Mouse (Mus musculus) lung, postnatal 4 days (tissue): ENCODE data around the gene Smpd4.

Experiments used
- DNase-seq, 2 experiments: peaks; one replicate each; pipeline ENCODE4 v3.0.0; 2021

The Smpd4 gene

GRCm38 (mm10) chr16:17639081-17639480 is 19.9 kb downstream of the Smpd4 start:
- DNase-seq = no peak

GRCm38 (mm10) chr16:17639951-17640350 is 20.8 kb downstream of the Smpd4 start:
- DNase-seq = no peak

GRCm38 (mm10) chr16:17640706-17641105 is 21.6 kb downstream of the Smpd4 start:
- DNase-seq = no peak

GRCm38 (mm10) chr16:17641301-17641700 is 22.1 kb downstream of the Smpd4 start:
- no peak for DNase-seq

DNA sequence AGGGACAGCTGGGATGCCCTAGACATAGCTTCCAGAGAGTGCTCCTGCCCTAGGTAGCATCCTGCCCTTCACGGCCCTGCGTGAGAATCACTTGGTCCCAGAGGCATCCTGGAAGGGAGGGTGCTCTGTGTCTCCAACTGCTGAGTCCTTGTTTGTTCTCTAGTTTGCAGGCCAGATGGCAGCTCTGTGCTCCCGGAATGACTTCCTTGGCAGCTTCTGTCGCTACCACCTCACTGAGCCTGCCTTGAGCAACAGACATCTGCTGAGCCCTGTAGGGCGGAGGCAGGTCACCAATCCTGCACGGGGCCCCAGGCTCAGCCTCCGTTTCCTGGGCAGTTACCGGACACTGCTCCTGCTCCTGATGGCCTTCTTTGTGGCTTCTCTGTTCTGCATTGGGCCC is 23.2 kb downstream of the Smpd4 start:
- no peak for DNase-seq

- no peak for DNase-seq
Measured at GRCm38 (mm10) chr16:17643437-17643990, 24.4 kb downstream of the Smpd4 start.

- peak; percentile 90 to 92 for DNase-seq
Measured at GRCm38 (mm10) chr16:17646310-17647114, 27.4 kb downstream of the Smpd4 start, which contains the start of gene Ccdc74a. Gene Ccdc74a (plus strand): TSS chr16:17646470.

- DNase-seq = no peak
Measured at GRCm38 (mm10) chr16:17647156-17647555, 28.0 kb downstream of the Smpd4 start.

GRCm38 (mm10) chr16:17647566-17648340 is 28.6 kb downstream of the Smpd4 start:
- DNase-seq = no peak

DNA sequence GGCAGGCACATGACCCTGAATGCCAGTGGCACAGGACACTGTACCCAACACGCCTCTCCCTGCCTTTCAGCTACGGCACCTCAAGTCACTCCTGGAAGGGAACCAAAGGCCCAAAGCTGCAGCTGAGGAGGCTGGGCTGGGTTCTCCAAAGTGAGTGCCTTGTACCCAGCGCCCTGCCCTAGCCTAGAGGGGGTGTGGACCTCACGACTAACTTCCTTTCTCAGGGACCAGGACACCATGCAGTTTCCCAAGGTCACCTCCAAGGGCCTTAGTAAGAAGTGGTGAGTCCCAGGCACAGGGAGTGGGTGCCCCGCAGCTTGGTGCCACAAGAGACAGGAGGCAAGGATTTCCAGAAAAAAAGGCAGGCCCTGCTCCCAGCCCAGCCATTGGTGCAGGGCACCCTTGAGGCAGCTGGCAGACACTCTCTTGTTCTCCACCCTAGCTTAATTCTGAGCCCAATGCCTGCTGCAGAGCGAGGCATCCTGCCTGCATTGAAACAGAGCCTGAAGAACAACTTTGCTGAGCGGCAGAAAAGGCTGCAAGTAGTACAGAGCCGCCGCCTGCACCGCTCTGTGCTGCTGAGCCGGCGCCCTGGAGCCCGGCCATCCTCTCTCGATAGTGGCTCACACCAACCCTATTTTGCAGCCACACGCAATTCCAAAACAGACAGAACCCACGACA is 30.9 kb downstream of the Smpd4 start:
- no peak for DNase-seq

- no peak for DNase-seq
Measured at GRCm38 (mm10) chr16:17650711-17651110, 31.6 kb downstream of the Smpd4 start.

DNA sequence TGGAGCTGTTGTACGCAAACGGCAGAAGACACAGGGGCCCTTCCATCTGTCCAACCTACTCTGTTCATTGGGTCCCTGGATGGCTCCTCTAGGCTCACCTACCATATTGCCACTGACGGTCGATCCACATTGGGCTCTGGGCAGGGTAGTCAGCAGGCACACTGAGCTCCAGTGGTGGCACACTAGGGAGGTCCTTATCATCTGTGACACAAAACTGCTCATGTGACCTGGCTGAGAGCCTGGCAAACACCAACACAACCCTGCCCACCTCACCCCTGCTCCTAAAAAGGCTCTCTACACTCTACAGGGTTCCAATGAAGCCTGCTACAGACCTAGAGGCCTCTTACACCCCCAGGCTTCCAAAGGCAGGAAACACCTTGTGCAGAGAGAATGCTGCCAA is 33.5 kb downstream of the Smpd4 start:
- DNase-seq = no peak

DNA sequence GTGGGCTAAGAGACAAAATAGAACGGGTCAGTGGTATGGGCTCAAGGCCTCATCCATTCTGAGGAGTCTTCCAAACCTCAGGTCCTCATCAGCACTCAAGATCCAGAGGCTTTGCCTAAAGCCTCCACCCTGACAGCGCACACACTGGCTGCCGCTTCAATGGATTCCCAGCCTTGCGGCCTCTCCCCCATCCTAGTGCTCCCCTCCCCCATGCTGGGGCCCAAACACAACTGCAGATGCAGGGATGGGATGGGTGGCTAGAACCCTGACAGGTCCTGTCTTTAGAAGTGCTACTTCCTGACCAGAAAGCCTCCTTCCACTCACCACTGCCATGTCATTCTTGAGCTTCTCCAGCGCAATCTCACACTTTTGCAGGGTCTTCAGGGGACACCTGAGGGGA is 34.4 kb downstream of the Smpd4 start:
- DNase-seq = no peak

GRCm38 (mm10) chr16:17654188-17654795 is 35.1 kb downstream of the Smpd4 start:
- DNase-seq = no peak

DNA sequence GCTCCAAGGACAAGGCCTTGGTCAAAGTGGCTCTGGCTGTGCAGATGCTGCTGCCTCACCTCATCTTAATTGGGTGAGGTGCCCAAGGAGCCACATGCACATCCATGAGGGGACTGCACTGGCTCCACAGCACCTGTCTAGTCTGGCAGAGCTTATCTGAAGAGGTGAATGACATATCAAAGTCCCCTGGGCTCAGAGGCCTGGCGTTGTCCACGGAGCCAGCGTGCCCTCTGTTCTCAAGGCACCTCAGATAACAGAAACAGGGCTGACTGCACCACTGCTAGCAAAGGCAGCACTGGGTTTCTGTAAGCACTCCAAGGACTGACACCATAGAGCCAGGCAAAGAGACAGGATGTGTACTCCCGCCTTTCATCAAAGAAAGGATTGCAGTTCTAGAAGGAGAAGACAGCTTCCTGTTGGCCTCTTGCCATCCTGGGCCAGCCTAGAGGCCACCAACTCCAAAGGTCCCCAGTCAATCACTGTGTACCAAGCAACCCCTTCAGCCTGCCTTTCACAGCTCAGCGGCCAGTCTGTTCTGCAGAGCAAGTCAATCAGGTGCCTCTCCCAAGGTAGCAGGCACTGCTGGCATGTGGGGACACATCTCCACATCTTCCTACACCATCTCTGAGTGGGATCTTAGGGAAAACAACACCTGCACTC is 37.2 kb downstream of the Smpd4 start:
- no peak for DNase-seq

DNA sequence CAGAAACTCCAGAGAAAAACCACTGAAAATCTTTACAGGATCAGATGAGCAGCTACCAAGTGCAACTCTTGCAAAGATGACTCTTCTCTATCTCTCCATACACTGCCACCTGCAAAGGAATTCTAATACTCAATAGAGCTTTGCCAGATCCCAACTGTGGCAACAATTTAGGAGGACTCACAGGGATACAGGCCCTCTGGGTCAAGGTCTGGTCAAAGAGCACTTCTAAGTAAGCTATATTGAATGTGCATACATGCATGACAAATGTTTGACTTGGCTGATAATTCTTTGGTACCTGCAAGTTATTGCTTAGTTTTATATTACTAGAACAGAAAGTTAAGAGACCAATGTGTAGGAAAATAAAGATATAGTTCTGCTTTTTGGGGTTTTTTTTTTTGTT is 46.4 kb downstream of the Smpd4 start:
- no peak for DNase-seq

- no peak for DNase-seq
Measured at GRCm38 (mm10) chr16:17669886-17670285, 50.7 kb downstream of the Smpd4 start.
